Mouse (Mus musculus) hindbrain, embryonic 11.5 days (tissue): ENCODE data around the gene Sumo1. TPM values are rescaled to one million over a fixed set of nuclear protein-coding genes. Genes with fewer than 3 reads are reported as not detected.

Experiments
- ATAC-seq: fragments of 200-750 bp; cut with Nextera tagmentation; 2 replicates; pipeline ENCODE4 v1.8.0; 2017; ENCODE audit warnings: mild to moderate bottlenecking, moderate TSS enrichment, moderate library complexity; ENCODE audit not compliant: low FRiP score
- DNase-seq: peaks from one replicate; pipeline ENCODE4 v3.0.0-alpha.2; 2015; ENCODE audit warnings: low spot score
- H3K27ac ChIP-seq: fragments of 300-500 bp; sonication (generic); 2 replicates; pipeline ENCODE4 v1.5.1; 2014; ENCODE audit warnings: mild to moderate bottlenecking, low read depth, low read length
- H3K27me3 ChIP-seq: fragments of 300-500 bp; sonication (generic); 2 replicates; pipeline ENCODE4 v1.6.1; 2014; ENCODE audit warnings: mild to moderate bottlenecking, low read length, moderate library complexity, mixed read lengths; ENCODE audit not compliant: control insufficient read depth, insufficient read depth
- H3K36me3 ChIP-seq: fragments of 300-500 bp; sonication (generic); 2 replicates; pipeline ENCODE4 v1.6.1; 2014; ENCODE audit warnings: mild to moderate bottlenecking, low read length, moderate library complexity, mixed read lengths; ENCODE audit not compliant: control insufficient read depth, insufficient read depth
- H3K4me1 ChIP-seq: fragments of 300-500 bp; sonication (generic); replicated peaks from 2 replicates; pipeline ENCODE4 v1.6.1; 2014; ENCODE audit warnings: low read length, mixed read lengths; ENCODE audit not compliant: control insufficient read depth, insufficient read depth
- H3K4me2 ChIP-seq: fragments of 300-500 bp; sonication (generic); replicated peaks from 2 replicates; pipeline ENCODE4 v1.6.1; 2014; ENCODE audit warnings: mild to moderate bottlenecking, low read depth, low read length
- H3K4me3 ChIP-seq: fragments of 300-500 bp; sonication (generic); 2 replicates; pipeline ENCODE4 v1.5.1; 2014; ENCODE audit warnings: low read depth, low read length
- H3K9ac ChIP-seq: fragments of 300-500 bp; sonication (generic); 2 replicates; pipeline ENCODE4 v1.6.1; 2014; ENCODE audit warnings: low read depth, low read length
- H3K9me3 ChIP-seq: fragments of 300-500 bp; sonication (generic); 2 replicates; pipeline ENCODE4 v1.6.1; 2016; ENCODE audit warnings: low read length; ENCODE audit not compliant: control insufficient read depth
- WGBS: fragments of 180-500 bp; shearing (Covaris S2); extraction: QIAGEN DNeasy Blood & Tissue Kit; methylation state at CpG from one replicate; pipeline ENCODE4 v1.1.7; 2014; 5-methylcytosine and 5-hydroxymethylcytosine counted together
- polyA plus RNA-seq: library from polyadenylated mRNA; unstranded; fragments of >200 nt; fragmentation: Nextera tagmentation; extraction: Ambion mirVana; gene quantifications from 2 replicates; pipeline ENCODE4 v1.2.1, GENCODE M21; 2014

Gene Sumo1
- polyA plus RNA-seq, 1 experiment from 2014 or later, result 571 TPM

GRCm38 (mm10) chr1:59542231-59542630 lies 128.4 kb downstream of the Sumo1 start:
- WGBS, result 68% methylated on average over 6 of the region's 6 CpGs
- Histone ChIP-seq H3K9ac (no peak overlapping the region), H3K36me3 (no peaks in the 10 kb centered on the region), H3K27me3 (no peaks in the 10 kb centered on the region), H3K4me2 (no peak overlapping the region), H3K27ac (no peak overlapping the region), H3K4me1 (no peaks in the 10 kb centered on the region), H3K9me3 (no peaks in the 10 kb centered on the region), H3K4me3 (no peak overlapping the region)
- ATAC-seq (no peak), DNase-seq (no peak)

DNA sequence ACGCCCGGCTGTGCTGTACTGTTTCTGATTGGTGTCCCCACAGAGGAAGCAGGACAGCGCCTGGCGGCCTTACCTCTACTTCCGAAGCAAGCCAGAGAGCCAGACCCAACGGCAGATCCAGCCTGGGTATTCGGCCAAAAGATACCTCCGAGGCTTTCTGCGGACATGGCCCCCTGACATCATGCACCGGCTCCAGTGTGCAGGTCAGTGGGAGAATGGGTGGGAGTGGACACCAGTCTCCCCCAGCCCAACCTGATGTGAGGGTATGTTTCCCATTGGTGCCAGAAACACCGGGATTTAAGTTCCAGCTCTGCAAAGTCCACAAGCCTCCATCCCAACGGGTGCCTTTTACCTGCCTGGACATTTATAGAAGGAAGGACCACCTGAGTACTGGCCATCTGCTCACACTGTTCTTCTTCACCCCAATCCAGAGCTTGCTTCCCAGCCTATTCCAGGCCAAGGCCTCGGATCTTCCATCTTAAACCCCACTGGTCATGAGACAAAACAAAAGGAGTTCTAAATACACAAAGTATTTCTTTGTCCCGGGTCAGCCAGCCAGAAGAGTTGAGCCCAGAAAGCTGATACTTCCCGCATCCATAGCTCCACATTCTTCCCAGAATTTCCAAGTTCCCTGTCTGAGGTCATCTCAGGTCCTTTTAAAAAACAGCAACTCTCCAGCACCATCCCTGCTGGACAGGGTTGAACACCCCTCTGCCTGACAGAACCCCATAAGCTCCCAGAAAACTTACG lies 129.2 kb downstream of the Sumo1 start:
- DNase-seq (no peak), ATAC-seq (no peak)
- Histone ChIP-seq H3K4me3 (no peak overlapping the region), H3K9ac (no peak overlapping the region), H3K4me2 (no peak overlapping the region), H3K27ac (no peak overlapping the region), H3K9me3 (no peaks in the 10 kb centered on the region), H3K4me1 (no peaks in the 10 kb centered on the region), H3K36me3 (no peaks in the 10 kb centered on the region), H3K27me3 (no peaks in the 10 kb centered on the region)
- 80% methylated on average over 16 of the region's 16 CpGs for WGBS

DNA sequence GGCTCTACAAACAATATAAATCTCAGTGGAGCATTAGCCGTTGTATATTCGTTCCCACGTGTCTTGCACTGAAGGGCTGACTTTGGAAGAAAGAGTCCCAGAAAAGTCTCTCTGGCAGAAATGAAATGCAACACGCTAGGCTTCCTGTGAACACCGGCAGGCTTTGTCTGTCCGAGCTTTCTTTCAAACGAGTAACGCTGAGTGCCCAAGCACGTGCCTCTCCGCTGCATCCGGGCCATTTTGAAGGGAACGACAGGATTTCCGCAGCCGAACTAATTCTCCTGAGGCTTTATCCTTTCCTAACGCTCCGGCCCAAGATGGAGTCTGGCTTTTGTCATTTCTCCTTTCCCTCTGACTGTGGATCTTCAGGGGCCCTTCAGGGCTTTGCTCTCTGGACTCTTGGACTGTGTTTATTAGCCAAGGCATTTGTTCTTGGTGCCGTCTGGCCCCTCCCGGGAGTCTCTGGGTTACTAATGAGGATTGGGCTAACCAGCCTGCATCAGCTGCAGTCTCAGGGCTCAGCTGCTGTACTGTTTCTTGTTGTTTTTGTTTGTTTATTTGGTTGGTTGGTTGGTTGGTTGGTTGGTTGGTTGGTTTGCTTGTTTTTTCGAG lies 130.0 kb downstream of the Sumo1 start:
- 78% methylated on average over 19 of the region's 19 CpGs for WGBS
- Histone ChIP-seq H3K9me3 (no peaks in the 10 kb centered on the region), H3K27me3 (no peaks in the 10 kb centered on the region), H3K4me2 (no peak overlapping the region), H3K4me3 (no peak overlapping the region), H3K27ac (0 out of 2 replicates have a peak overlapping the region, but pooled peaks have one; percentile 3), H3K36me3 (no peaks in the 10 kb centered on the region), H3K9ac (no peak overlapping the region), H3K4me1 (no peaks in the 10 kb centered on the region)
- ATAC-seq (no peak), DNase-seq (no peak)

- Histone ChIP-seq H3K9me3 (no peaks in the 10 kb centered on the region), H3K4me2 (no peak overlapping the region), H3K27me3 (no peaks in the 10 kb centered on the region), H3K36me3 (no peaks in the 10 kb centered on the region), H3K4me1 (no peaks in the 10 kb centered on the region), H3K9ac (no peak overlapping the region), H3K4me3 (no peak overlapping the region), H3K27ac (no peak overlapping the region)
- 85% methylated on average over 5 of the region's 5 CpGs for WGBS
- DNase-seq, result no peak
- ATAC-seq, result no peak
Observed at GRCm38 (mm10) chr1:59538381-59538780, 132.3 kb downstream of the Sumo1 start.

Other genes with a start within 250 kb of the Sumo1 start
- gene Fzd7, start 188.4 kb downstream of the Sumo1 start, polyA plus RNA-seq, result 13.0 and 15.4 TPM in 2 replicates
- gene Gm973, start 154.6 kb downstream of the Sumo1 start, polyA plus RNA-seq, result 7.7 and 9.5 TPM in 2 replicates
- gene Nop58, start 14.1 kb upstream of the Sumo1 start, polyA plus RNA-seq, result 271 and 284 TPM in 2 replicates
- gene Bmpr2, start 92.6 kb upstream of the Sumo1 start, polyA plus RNA-seq, result 14.1 and 17.0 TPM in 2 replicates
- 20.2 and 20.8 TPM in 2 replicates for gene Fam117b, start 242.2 kb upstream of the Sumo1 start, polyA plus RNA-seq